Mouse (Mus musculus): Measurements from ENCODE around the gene Lin28a.

DNA sequence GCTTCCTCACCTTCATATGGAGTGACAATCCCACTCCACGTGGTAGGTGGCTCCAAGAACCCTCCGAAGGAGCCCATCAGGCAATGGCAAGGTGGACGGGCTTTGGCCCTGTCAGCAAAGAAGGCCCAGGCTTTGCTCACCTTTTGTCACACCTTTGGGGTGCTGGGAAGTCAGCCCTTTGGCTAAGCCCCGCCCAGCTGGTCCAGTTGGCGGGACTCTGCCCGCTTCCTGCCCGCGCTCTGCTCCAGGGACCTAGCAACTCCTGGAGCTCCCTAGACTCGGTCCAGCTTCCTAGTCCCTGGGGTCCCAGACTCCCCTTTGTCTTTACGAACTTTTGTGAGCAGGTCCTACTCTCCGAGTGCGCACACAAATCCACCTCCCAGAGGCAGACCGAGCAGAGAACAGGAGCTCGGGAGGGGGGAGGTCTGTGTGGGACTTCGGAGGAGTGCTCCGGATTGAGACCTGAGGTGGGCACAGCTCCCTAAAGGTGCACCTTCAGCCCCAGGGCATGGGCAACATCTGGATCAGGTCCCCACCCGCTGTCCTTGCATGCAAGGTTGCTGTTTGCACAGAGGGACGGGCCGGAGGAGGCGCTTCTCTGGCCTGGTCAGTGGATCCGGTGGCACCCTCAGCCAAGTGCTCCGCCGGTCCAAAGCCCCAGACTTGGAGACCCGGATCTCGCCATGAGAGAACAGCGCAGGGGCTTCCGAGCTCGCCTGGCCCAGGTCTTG is 41.7 kb upstream of the Lin28a start, which contains the start of gene Crybg2:
- no peak for TF ChIP-seq CTCF (IDR thresholded peaks at IDR 0.05; ENCODE audit: insufficient read depth, low read length)
- TF ChIP-seq POLR2A (IDR thresholded peaks at IDR 0.05; ENCODE audit: borderline replicate concordance, extremely low read depth, low read depth, low read length), result no peak
